Comparison of ENCODE assay signal across 8 mouse cellular contexts in the genomic region with DNA sequence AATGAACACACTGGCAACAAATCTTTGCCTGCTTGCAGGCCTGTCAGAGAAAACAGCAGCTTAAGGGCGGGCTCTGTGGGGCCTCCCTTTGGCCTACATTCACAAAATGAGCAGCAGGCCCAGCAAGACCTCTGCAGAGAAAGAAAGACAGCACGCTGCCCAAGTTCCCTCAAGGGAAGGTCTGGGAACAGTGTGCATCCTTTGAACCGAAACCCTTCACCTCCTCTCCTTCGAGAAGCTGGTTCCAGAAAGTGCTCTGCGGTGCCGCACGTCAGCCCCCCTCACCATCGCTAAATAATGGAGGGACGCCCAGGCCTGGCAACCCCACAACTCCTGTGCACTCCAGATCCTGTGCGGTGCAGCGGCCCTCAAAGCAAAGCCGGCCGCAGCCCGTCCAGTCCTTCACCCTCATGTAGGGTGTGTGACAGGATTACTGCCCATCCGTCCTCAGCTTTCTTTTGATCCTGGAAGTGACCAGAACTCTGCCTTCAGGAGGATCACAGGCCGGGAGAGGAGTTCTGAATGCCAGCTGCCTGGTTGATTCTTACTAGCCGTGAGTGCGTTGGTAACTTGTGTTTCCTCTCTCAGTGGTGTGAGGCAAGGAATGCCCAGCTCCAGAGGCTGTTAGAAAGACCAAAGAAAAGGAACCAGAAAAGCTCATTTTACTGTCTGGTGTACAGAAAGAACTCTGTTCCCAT. TPM values are rescaled to one million over a fixed set of nuclear protein-coding genes. Genes with fewer than 3 reads are reported as not detected.
A peak's percentile ranks its signal among the peaks of the same experiment; 100 is the strongest.
DNase-seq lines count a peak whose midpoint lies in the region; ATAC-seq and TF ChIP-seq lines count a peak whose summit lies in the region.

No protein-coding gene starts in this region.

- H3K4me3 ChIP-seq in testis, adult 2 months (ENCODE audit: control insufficient read depth, low read depth, low read length), result no peak overlapping the region; the same call in 1 of the 2 replicates
- no peak overlapping the region for H3K4me3 ChIP-seq in hindbrain, embryonic 16.5 days (ENCODE audit: low read length)
- no peak overlapping the region for H3K4me3 ChIP-seq in liver, embryonic 12.5 days

- peak; percentile 37 for DNase-seq in cerebellum, adult 11-12 months
- DNase-seq in cerebellum, adult 8-10 months, result no peak
- no peak for DNase-seq in testis, postnatal 10 days (ENCODE audit: low spot score)
- no peak for DNase-seq in natural killer cell, adult 2 months (ENCODE audit: low spot score in 2 of 2)
- no peak for DNase-seq in frontal cortex, postnatal 25 days (ENCODE audit: low spot score in 2 of 2)

- H3K4me1 ChIP-seq in testis, adult 2 months (ENCODE audit: control insufficient read depth, insufficient read depth, low read length), result peaks cover 7% of the 10 kb centered on the region
- no peaks in the 10 kb centered on the region; the same call in 1 of the 2 replicates for H3K4me1 ChIP-seq in hindbrain, embryonic 16.5 days (ENCODE audit: control insufficient read depth, insufficient read depth, low read depth, low read length)
- peaks cover 18% of the 10 kb centered on the region; the same call in 1 of the 2 replicates for H3K4me1 ChIP-seq in liver, embryonic 12.5 days

- H3K36me3 ChIP-seq in testis, adult 2 months (ENCODE audit: control insufficient read depth, insufficient read depth, low read length), result no peaks in the 10 kb centered on the region
- no peaks in the 10 kb centered on the region for H3K36me3 ChIP-seq in hindbrain, embryonic 16.5 days (ENCODE audit: control insufficient read depth, insufficient read depth, low read length)
- no peaks in the 10 kb centered on the region for H3K36me3 ChIP-seq in liver, embryonic 12.5 days

- H3K4me2 ChIP-seq in hindbrain, embryonic 16.5 days (ENCODE audit: low read length), result no peak overlapping the region; the same call in 1 of the 2 replicates
- H3K4me2 ChIP-seq in liver, embryonic 12.5 days, result no peak overlapping the region

- H3K27me3 ChIP-seq in testis, adult 2 months (ENCODE audit: control insufficient read depth, insufficient read depth, low read length), result no peaks in the 10 kb centered on the region
- H3K27me3 ChIP-seq in hindbrain, embryonic 16.5 days (replicated peaks; ENCODE audit: control insufficient read depth, insufficient read depth, low read length), result no peaks in the 10 kb centered on the region
- H3K27me3 ChIP-seq in liver, embryonic 12.5 days (replicated peaks), result no peaks in the 10 kb centered on the region

- H3K9me3 ChIP-seq in hindbrain, embryonic 16.5 days (ENCODE audit: control insufficient read depth, low read length), result no peaks in the 10 kb centered on the region
- H3K9me3 ChIP-seq in liver, embryonic 12.5 days (replicated peaks), result peaks cover 6% of the 10 kb centered on the region

- no peak overlapping the region for H3K9ac ChIP-seq in hindbrain, embryonic 16.5 days (ENCODE audit: low read depth, low read length)
- H3K9ac ChIP-seq in liver, embryonic 12.5 days, result no peak overlapping the region

- 43% methylated on average over 18 of the region's 18 CpGs for WGBS in hindbrain, embryonic 16.5 days
- 84% methylated on average over 18 of the region's 18 CpGs for WGBS in liver, embryonic 12.5 days (ENCODE audit: insufficient replicate concordance)

- H3K27ac ChIP-seq in testis, adult 2 months (ENCODE audit: control insufficient read depth, insufficient read depth, low read depth, low read length), result peak overlapping the region; percentile 82
- peak overlapping the region; percentile 29; the same call in 1 of the 2 replicates for H3K27ac ChIP-seq in hindbrain, embryonic 16.5 days (ENCODE audit: low read depth, low read length)
- no peak overlapping the region for H3K27ac ChIP-seq in liver, embryonic 12.5 days

- ATAC-seq in hindbrain, embryonic 16.5 days, result no peak
- no peak for ATAC-seq in liver, embryonic 12.5 days

- TF ChIP-seq POLR2A in testis, adult 2 months (IDR thresholded peaks at IDR 0.05; ENCODE audit: control insufficient read depth, low read depth, low read length), result no peak

- no peak for TF ChIP-seq CTCF in testis, adult 2 months (IDR thresholded peaks at IDR 0.05; ENCODE audit: control insufficient read depth, insufficient read depth, insufficient replicate concordance, low read depth, low read length)

RNA-seq across cellular contexts. Expression of gene Xpnpep1, which starts 11.4 kb away (rescaled TPM):
- polyA plus RNA-seq in testis, adult 2 months (2012; rRNA removed), result 138 and 141 TPM in 2 replicates
- 118 and 129 TPM in 2 replicates for polyA plus RNA-seq in hindbrain, embryonic 16.5 days (2015; fragmentation: Nextera tagmentation; extraction: Ambion mirVana)
- 124 and 133 TPM in 2 replicates for polyA plus RNA-seq in liver, embryonic 12.5 days (2016; fragmentation: Nextera tagmentation; extraction: Ambion mirVana)
